Mouse (Mus musculus) frontal cortex, postnatal 25 days (tissue): ENCODE measurements around the gene Ank.
A peak's percentile ranks its signal among the peaks of the same experiment; 100 is the strongest.

ENCODE experiments used
- DNase-seq, 2 experiments: peaks; one replicate each; pipeline ENCODE4 v3.0.0; 2022; ENCODE audit warnings: low spot score in 2 of 2

Ank gene

GRCm38 (mm10) chr15:27598786-27599385 lies 132.4 kb downstream of the Ank start:
- no peak for DNase-seq

- DNase-seq: no peak
Observed at GRCm38 (mm10) chr15:27600524-27600923, 134.0 kb downstream of the Ank start.

DNA sequence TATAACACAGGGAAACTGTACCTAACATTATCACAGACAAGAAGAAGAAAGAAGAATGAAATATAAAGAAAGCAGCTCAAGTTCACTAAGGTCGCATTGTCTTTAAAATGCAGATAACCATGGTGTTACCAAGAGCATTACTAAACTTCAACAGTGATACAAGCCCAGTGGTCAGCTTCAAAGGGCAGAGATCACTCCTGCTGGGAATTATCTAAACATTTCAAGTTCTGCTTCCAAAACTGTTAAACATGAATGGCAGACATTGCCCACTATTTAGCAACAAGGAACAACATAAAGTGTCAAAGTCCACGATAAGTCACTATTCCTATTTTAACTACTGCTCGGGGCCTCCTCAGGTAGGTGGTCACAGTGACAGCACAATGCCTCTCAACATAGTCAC lies 138.1 kb downstream of the Ank start:
- DNase-seq: no peak

DNA sequence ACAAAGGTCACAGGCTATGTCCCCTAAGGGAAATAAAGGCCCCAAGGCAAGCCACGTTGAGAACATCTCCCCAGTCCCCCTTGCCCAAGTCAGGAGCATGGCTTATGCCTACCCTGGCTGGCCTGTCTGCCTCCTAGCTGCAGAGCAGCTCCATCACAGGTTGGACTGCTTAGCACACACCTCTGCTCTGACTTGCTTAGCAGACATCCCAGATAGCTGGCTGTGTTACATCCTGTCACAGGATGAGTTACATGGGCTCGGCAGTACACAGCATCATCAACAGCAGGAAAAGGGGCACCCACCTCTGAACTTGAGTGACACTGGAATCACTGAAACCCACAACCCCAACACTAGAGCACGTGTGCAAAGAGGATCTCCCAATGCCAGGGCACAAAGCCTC lies 138.8 kb downstream of the Ank start:
- DNase-seq: no peak

- DNase-seq: no peak
Observed at GRCm38 (mm10) chr15:27609554-27609953, 143.1 kb downstream of the Ank start.

GRCm38 (mm10) chr15:27612533-27613221 lies 146.2 kb downstream of the Ank start:
- DNase-seq: peak in 1 of 2 experiments; percentile 55

DNA sequence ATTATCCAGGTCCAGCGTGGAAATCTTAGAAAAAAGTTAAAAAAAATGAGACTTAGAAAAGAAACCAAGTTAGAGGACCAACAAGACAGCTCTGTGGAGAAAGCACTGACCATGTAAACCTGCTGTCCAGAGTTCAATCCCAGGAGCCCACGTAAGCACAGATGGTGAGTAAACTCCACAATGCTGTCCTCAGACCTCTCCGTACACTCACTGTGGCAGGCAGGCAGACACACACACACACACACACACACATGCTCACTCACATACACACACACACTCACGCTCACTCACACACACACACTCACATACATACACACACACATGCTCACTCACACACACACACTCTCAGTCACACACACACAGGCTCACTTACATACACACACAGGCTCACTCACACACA lies 146.8 kb downstream of the Ank start:
- no peak for DNase-seq

GRCm38 (mm10) chr15:27616159-27616558 lies 149.7 kb downstream of the Ank start:
- DNase-seq: no peak

GRCm38 (mm10) chr15:27617227-27617626 lies 150.8 kb downstream of the Ank start:
- no peak for DNase-seq

DNA sequence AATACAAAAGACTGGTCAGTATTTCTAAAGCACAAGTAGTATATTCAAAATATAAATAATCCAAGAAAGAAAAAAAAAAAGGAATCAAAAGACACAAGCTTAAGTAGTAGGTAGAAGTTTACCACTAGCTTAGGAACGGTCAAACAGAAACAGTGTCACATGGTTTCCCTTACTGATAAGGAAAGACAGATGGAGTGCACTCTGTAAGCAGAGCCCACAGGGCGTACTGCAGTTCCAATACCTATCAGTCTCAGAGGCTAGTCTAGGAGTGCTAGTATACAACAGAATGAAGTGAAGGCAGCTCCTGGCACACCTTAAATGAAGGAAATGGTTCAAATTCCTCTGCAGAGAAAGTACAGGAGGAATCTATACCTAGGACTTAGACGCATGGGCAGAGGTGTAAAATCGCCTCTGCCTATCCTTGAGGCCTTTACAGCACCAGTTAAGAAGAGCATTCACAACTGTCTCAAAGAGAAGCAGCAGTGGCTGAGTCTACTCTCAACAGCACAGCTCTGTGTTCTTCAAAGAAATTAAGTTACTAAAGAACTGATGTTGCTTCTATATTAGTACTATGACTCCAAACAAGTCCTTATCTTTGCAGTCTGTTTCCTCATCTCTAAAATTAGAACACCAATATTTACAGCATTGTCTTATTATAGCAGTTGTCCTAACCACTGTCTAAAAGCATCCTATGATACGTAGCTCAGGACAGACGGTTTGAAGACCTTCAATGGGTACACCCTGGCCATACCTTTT lies 152.5 kb downstream of the Ank start:
- no peak for DNase-seq

GRCm38 (mm10) chr15:27619683-27620082 lies 153.2 kb downstream of the Ank start:
- no peak for DNase-seq

DNA sequence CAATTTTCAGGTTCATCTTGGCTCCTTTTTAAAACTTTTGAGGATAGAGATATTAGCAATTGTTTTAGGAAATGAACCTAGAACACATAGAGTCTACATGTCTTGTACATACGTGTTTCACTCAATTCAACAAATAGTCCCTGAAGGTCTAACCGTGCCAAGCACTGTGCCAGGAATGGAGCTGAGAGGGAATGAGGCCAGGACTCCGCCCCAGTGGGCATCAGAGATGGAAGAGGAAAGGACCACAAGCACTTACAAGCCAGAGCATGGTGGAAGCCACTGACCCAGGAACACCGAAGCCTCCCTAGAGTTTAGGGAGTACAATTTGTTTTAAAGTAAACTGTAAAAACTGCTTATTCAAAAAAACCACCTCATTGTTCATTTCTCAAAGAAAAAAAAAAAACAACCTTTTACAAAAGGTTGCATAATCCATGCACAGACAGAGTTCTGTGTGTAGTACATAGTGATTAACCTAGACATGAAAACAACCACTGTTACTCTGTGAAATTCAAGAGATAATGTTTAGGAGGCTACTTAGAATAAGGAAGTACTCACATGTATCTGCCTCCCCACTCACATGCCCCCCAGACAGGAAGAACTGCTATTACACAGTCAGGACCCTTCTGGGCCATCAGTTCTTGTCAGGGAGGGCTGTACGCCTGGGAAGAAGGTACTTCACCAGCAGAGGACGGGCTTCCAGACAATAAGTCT lies 154.2 kb downstream of the Ank start:
- DNase-seq: no peak

GRCm38 (mm10) chr15:27623286-27623685 lies 156.8 kb downstream of the Ank start:
- no peak for DNase-seq

DNA sequence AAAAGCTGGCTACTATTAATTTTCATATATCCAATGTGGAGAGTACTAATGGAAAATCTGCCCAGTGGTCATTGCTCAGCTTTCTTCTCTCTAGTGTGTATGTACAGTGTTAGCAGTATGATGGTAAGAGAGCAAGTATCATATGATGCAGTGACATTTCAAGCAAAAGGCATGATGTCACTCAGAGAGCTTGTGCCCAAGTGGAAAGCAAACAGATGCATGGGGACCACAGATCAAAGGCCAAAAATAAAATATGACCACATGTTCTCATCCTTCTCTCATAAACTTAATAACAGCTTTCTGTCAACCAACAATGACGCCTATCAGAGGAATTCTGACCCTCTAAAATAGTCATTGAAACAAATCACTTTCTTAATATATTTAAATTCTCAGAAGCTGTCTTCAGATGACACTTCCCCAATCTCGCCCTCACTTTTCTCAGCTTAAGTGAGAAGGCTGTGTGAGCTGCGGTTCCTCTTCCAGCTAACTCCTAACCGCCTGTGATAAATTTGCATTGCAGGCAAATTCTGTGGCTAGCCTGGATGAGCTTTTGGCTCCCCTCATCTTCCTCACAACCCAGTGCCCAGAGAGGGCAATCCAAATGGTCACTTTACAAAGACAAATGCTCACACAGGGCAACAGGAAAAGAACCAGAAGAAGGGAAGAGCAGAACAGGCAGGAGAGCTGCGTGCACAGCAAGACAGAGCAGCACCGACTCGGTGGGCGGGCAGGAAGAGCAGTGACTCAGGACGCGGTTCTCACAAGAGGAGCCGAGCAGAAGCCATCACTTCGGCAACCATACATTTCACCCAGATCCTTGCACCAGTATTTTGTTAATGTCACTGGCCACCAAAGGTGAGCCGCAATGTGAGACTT lies 158.8 kb downstream of the Ank start:
- no peak for DNase-seq

DNA sequence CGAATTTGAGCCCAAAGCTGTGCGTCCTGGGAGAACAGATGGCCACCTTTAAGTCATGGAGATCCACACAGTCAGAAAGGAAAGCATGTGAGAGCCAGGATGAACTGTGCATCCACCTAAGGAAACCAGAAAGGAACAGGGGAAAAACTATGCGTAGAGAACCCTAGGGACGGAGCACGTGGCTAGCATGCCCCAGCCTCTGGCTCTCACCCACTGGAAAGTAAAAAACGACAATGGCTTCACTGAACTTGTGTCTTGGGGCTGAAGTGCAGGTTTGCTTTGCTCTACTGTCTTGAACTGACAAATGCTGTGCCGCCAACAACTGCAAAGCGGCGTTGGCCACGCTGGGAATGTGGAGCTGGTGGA lies 159.4 kb downstream of the Ank start:
- DNase-seq: no peak

GRCm38 (mm10) chr15:27626314-27626713 lies 159.8 kb downstream of the Ank start:
- DNase-seq: no peak

GRCm38 (mm10) chr15:27627794-27628193 lies 161.3 kb downstream of the Ank start:
- no peak for DNase-seq

DNA sequence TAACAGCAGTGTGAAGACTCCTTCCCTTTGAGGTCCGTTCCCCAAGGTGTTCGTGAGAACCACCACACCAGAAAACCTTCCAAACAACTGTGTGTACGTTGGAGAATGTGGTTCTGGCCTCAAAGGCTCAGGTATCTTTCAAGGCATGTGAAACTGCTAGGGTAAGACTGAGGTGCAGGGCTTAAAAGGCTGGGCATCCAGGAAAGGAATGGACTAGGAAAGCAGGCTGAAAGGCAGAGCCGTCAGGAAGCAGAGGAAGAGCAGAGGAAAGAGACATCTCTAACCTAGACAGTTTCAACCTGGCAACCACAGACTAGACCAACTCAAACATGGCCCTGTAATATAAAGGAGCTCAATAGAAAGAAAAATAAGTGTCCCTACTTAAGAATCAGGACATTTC lies 162.6 kb downstream of the Ank start:
- DNase-seq: no peak

DNA sequence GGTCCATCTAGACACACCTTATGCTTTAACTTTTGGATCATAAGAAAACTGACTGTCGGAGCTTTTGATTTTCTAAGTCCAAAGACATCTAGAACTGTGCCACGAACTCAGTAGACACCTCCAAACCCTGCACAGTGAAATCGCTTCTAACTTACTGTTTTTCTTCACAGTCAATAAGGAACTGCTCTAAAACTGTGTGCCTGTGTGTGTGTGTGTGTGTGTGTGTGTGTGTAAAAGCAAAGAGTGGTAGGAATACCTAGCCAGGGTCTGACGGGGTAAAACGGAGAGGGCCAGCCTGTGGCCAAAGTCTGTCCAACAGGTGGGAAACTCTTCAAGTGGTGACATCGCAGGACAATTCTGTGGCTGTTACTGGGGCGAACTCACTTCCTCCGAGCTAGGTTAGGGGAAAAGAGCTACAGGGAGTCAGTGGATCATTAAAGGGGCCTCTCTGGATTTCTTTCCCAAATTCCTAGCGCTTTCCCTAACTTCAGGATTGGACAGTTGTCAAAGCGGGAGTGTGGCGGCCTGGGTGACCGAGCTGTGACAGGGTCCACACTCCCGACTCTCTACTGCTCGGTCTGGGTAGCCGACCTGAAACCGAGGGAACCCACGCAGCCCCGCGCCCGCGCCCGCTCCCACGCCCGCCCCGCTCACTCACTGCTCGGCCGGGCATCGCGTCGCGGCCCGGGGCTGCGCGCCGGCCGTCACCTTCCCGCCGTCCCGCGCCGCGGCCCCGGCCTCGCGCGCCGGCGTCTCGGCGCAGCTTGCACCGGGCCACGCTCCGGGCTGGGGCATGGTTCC lies 163.5 kb downstream of the Ank start:
- no peak for DNase-seq

DNA sequence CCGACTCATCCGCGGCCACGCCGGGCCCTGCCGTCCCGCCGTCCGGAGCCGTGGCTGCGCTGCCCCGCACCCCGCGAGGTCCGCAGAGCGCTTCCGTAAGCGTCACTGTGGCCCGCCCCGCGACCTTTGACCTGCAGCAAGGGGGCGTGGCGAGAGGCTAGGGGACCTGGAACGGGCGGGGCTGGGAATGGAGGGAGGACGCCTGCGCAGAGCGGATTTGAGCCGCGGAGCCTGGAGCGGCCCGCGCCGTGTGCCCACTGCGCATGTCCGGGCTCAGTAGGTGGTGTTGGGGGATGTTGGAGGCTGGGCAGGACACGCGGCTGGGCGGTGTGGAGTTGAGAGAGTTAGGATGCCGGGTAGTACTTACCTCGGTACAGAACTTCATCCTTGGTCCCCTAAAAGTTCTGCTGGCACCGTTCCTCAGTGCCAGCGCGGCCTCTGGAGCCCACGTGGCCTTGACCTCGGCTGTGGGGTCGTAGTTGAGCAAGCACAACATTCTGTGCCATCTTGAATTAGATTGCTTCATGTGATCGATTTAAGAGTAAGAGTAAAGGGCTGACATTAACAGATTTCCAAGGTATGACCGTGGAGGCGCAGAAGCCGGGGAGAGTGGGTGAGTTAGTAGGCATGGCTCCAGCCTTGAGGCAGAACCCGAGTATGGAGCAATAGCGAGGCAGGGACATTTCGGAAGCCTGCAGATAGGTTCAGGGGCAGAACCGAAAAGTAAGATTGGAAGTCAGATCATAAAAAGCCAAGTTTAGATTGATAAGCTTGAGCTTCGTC lies 164.3 kb downstream of the Ank start, which contains the start of gene Otulin:
TSS of gene Otulin (minus strand) at position 93 of the 783 bp plus-strand sequence.
- peak; percentile 95 to 96 for DNase-seq
